Mouse (Mus musculus) ES-Bruce4 (cell line): ENCODE measurements around the gene Slc22a13.

ENCODE experiments used
- CTCF ChIP-seq: IDR thresholded peaks from one replicate; pipeline ENCODE4 v1.8.1; 2011; ENCODE audit warnings: low read depth, low read length
- POLR2A ChIP-seq: IDR thresholded peaks from one replicate; pipeline ENCODE4 v1.8.1; 2011; ENCODE audit warnings: low read length; ENCODE audit not compliant: insufficient read depth

- TF ChIP-seq CTCF (no peak), POLR2A (no peak)
Observed at GRCm38 (mm10) chr9:119164743-119165142, 44.2 kb downstream of the Slc22a13 start.
